Mouse (Mus musculus): ENCODE data around the gene Syce2. TPM values are rescaled to one million over a fixed set of nuclear protein-coding genes. Genes with fewer than 3 reads are reported as not detected.

The Syce2 gene
- total RNA-seq, 1 experiment from 2014 or later: 93.5 TPM

- no peak for ATAC-seq (replicated peaks in 1 of 2; ENCODE audit: insufficient read depth in 1 of 2, low FRiP score in 2 of 2, low TSS enrichment in 1 of 2, low read depth in 1 of 2, poor library complexity in 2 of 2, severe bottlenecking in 2 of 2)
Measured at GRCm38 (mm10) chr8:84910551-84910950, 38.6 kb downstream of the Syce2 start.

- ATAC-seq (replicated peaks in 1 of 2; ENCODE audit: insufficient read depth in 1 of 2, low FRiP score in 2 of 2, low TSS enrichment in 1 of 2, low read depth in 1 of 2, poor library complexity in 2 of 2, severe bottlenecking in 2 of 2): no peak
Measured at GRCm38 (mm10) chr8:84911854-84912253, 39.9 kb downstream of the Syce2 start.

DNA sequence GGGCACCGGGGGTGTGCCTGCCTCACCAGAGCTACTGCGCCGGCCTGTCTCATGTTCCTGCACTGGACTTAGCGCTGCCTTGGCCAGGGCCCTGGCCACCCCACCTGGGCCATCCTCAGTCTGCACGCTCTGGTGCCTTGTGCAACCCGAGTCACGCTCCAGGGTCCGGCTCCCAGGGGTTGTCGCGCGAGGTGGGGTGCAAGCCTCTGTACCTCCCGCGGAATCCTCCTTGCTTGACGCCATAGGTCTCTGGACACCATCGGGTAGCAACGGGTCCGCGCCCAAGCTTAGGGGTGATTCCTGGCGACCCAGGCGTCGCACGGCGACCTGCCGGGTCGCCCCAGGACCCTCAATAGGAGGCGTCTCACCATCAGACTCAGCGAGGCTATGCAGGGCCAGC lies 40.5 kb downstream of the Syce2 start:
- no peak for ATAC-seq (replicated peaks in 1 of 2; ENCODE audit: insufficient read depth in 1 of 2, low FRiP score in 2 of 2, low TSS enrichment in 1 of 2, low read depth in 1 of 2, poor library complexity in 2 of 2, severe bottlenecking in 2 of 2)

GRCm38 (mm10) chr8:84912895-84913501 lies 41.1 kb downstream of the Syce2 start:
- peak; percentile 37 to 41; a peak in 3 of 4 replicates for ATAC-seq (replicated peaks in 1 of 2; ENCODE audit: insufficient read depth in 1 of 2, low FRiP score in 2 of 2, low TSS enrichment in 1 of 2, low read depth in 1 of 2, poor library complexity in 2 of 2, severe bottlenecking in 2 of 2)

DNA sequence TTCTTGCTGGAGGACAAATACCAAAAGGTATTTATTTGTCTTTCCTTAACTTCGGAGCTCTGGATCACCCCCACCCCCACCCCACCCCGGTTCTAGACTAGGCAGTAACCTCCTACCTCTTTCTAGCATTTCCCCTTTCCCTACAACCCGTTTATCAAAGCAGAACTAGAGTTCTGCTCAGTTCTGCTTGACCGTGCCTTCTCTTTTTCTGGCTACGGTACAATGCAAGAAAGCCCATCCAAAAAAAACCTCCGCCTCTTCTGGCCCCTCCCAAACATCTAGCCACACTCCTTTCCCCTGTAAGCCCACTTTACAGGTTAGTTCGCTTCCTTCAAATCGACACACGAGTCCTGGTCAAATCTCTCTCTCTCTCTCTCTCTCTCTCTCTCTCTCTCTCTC lies 41.6 kb downstream of the Syce2 start:
- ATAC-seq (replicated peaks in 1 of 2; ENCODE audit: insufficient read depth in 1 of 2, low FRiP score in 2 of 2, low TSS enrichment in 1 of 2, low read depth in 1 of 2, poor library complexity in 2 of 2, severe bottlenecking in 2 of 2): no peak

GRCm38 (mm10) chr8:84913960-84914359 lies 42.0 kb downstream of the Syce2 start:
- peak in 1 of 2 experiments; percentile 26; a peak in 1 of 4 replicates for ATAC-seq (replicated peaks in 1 of 2; ENCODE audit: insufficient read depth in 1 of 2, low FRiP score in 2 of 2, low TSS enrichment in 1 of 2, low read depth in 1 of 2, poor library complexity in 2 of 2, severe bottlenecking in 2 of 2)

GRCm38 (mm10) chr8:84915269-84915668 lies 43.4 kb downstream of the Syce2 start:
- no peak for ATAC-seq (replicated peaks in 1 of 2; ENCODE audit: insufficient read depth in 1 of 2, low FRiP score in 2 of 2, low TSS enrichment in 1 of 2, low read depth in 1 of 2, poor library complexity in 2 of 2, severe bottlenecking in 2 of 2)

GRCm38 (mm10) chr8:84917781-84918180 lies 45.9 kb downstream of the Syce2 start:
- ATAC-seq (replicated peaks in 1 of 2; ENCODE audit: insufficient read depth in 1 of 2, low FRiP score in 2 of 2, low TSS enrichment in 1 of 2, low read depth in 1 of 2, poor library complexity in 2 of 2, severe bottlenecking in 2 of 2): no peak

DNA sequence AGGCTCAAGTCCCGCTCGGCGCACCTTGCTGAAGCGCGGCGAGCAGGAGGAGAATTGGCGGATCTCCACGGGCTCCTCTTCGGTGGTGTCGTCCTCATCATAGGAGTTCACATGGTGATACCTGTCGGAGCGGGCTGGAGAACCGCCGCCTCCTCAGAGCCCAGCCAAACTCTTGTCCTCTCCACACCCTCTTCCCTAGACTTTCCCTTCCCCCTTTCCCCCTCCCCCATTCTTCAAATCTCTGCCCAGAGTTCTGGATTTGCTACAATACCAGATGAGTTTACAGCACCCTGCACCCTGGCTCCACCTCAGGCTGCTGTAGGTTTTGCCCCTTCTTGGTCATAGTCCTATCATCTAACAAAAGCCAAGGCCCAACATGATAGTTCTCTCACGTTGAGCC lies 46.7 kb downstream of the Syce2 start:
- ATAC-seq (replicated peaks in 1 of 2; ENCODE audit: insufficient read depth in 1 of 2, low FRiP score in 2 of 2, low TSS enrichment in 1 of 2, low read depth in 1 of 2, poor library complexity in 2 of 2, severe bottlenecking in 2 of 2): no peak

GRCm38 (mm10) chr8:84921596-84921995 lies 49.7 kb downstream of the Syce2 start:
- no peak for ATAC-seq (replicated peaks in 1 of 2; ENCODE audit: insufficient read depth in 1 of 2, low FRiP score in 2 of 2, low TSS enrichment in 1 of 2, low read depth in 1 of 2, poor library complexity in 2 of 2, severe bottlenecking in 2 of 2)

GRCm38 (mm10) chr8:84925557-84925956 lies 53.6 kb downstream of the Syce2 start:
- ATAC-seq (replicated peaks in 1 of 2; ENCODE audit: insufficient read depth in 1 of 2, low FRiP score in 2 of 2, low TSS enrichment in 1 of 2, low read depth in 1 of 2, poor library complexity in 2 of 2, severe bottlenecking in 2 of 2): peak; percentile 44 to 50; a peak in 2 of 4 replicates

- ATAC-seq (replicated peaks in 1 of 2; ENCODE audit: insufficient read depth in 1 of 2, low FRiP score in 2 of 2, low TSS enrichment in 1 of 2, low read depth in 1 of 2, poor library complexity in 2 of 2, severe bottlenecking in 2 of 2): no peak
Measured at GRCm38 (mm10) chr8:84927513-84927912, 55.6 kb downstream of the Syce2 start.

GRCm38 (mm10) chr8:84928456-84929306 lies 56.8 kb downstream of the Syce2 start:
- ATAC-seq (replicated peaks in 1 of 2; ENCODE audit: insufficient read depth in 1 of 2, low FRiP score in 2 of 2, low TSS enrichment in 1 of 2, low read depth in 1 of 2, poor library complexity in 2 of 2, severe bottlenecking in 2 of 2): peak; percentile 69 to 77; a peak in 3 of 4 replicates

DNA sequence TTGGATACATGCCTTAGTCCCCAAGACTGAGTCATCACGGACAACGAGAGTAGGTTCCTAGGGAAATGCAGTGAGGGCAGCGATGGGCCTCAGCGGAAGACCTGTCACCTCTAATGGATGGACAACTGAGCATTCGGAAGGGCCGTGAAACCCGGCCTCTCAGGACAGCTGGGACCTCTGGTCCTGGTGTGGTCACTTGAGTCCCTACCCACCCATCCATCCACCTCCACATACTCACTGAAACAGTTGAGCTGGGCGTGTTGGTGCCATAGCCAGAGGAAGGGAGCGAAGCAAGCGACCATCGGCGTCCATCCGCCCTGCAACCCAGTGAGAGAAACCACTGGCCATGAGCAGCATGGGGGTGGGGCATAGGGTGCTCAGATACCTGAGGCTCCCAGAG lies 58.7 kb downstream of the Syce2 start:
- no peak for ATAC-seq (replicated peaks in 1 of 2; ENCODE audit: insufficient read depth in 1 of 2, low FRiP score in 2 of 2, low TSS enrichment in 1 of 2, low read depth in 1 of 2, poor library complexity in 2 of 2, severe bottlenecking in 2 of 2)

DNA sequence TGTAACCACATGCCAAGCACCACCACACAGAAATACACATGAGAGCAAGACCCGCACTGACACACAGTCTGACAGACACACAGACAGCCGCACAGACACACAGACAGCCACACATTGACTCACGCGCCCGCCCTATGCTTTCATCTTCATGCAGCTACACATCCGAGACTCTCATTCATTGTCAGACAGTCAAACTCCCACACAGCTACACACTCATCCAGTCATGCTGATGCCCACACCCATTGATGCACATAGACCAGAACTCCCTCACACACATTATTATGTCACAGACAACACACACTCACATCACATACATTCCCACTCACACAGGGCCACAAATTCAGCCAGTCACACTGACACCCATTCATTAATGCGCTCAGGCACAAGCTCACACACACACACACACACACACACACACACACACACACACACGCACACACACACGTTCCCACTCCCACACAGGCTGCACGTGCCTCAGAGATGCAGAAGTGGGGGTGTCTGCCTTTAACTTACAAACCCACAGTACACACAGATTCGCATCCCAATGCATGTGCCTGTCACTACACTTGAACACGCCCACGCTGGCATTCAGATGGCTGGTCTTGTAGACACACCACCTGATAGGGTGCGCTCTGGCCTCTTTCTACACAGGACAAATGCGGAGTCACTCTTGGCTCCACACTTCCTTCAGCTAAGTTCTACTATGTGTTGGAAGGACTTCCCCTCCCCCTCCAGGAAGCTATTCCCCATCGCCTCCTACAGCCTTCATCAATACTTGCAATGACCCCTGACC lies 62.1 kb downstream of the Syce2 start:
- ATAC-seq (replicated peaks in 1 of 2; ENCODE audit: insufficient read depth in 1 of 2, low FRiP score in 2 of 2, low TSS enrichment in 1 of 2, low read depth in 1 of 2, poor library complexity in 2 of 2, severe bottlenecking in 2 of 2): no peak

DNA sequence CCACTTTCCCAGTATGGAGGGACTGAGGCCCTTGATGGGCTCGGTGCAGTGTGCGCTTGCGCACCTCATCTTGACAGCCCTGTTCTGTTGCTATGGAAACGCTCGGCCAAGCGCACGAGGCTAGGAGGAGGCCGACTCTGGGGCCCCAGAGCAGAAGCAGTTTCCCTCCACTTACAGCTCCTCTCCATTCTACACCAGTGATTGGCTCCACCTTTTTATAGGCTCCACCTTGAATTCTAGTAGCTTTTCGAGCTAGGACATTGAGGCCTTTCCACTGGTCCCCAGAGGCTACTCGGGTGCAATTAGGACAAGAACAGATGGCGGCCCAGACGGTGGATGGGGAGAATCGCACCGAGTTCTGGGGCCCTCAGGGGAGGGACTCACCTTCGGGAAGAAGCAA lies 62.9 kb downstream of the Syce2 start:
- ATAC-seq (replicated peaks in 1 of 2; ENCODE audit: insufficient read depth in 1 of 2, low FRiP score in 2 of 2, low TSS enrichment in 1 of 2, low read depth in 1 of 2, poor library complexity in 2 of 2, severe bottlenecking in 2 of 2): no peak

DNA sequence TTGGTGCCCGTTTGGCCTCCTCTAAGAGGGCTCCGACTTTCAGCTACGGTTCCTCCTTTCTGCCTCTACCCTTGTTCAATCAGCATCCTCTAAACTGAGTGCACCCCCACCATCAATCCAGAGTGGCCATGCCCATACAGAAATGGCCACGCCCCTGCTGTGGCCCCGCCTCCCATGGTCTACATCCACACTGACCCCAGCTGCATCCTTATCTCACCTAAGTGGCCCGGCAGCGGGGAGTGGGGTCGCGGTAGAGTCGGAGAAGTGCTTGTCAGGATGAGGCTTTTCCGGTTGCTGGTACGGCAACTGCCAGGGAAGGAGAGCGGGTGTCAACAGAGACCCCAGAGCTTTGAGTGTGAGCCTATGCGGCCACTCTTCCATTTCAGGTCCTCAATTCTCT lies 63.6 kb downstream of the Syce2 start:
- 0 out of 4 replicates have a peak, but pooled peaks of 1 of the 2 experiments have one; percentile 6 for ATAC-seq (replicated peaks in 1 of 2; ENCODE audit: insufficient read depth in 1 of 2, low FRiP score in 2 of 2, low TSS enrichment in 1 of 2, low read depth in 1 of 2, poor library complexity in 2 of 2, severe bottlenecking in 2 of 2)
